Mouse (Mus musculus): Measurements from ENCODE around the gene 9030612E09Rik.

- no peak for TF ChIP-seq ZNF384 (IDR thresholded peaks at IDR 0.05; ENCODE audit: low read depth, low read length)
- TF ChIP-seq HCFC1 (IDR thresholded peaks at IDR 0.05; ENCODE audit: borderline replicate concordance, insufficient read depth, low read length): no peak
- no peak for TF ChIP-seq ZC3H11A (IDR thresholded peaks at IDR 0.05; ENCODE audit: borderline replicate concordance, low read depth, low read length)
- no peak for TF ChIP-seq CHD2 (IDR thresholded peaks at IDR 0.05; ENCODE audit: low read depth, low read length)
- TF ChIP-seq MAFK (IDR thresholded peaks at IDR 0.05; ENCODE audit: insufficient read depth, low read depth, low read length): no peak
Measured at GRCm38 (mm10) chr10:43152643-43153042, 21.9 kb upstream of the 9030612E09Rik start.

Data from ES-E14 (cell line).